Mouse (Mus musculus) lung, postnatal 25 days (tissue): Measurements from ENCODE around the gene Tmbim6.
"Not testable (repeated sequence)": the region's sequence is repeated elsewhere in the genome, so short reads cannot be mapped to it uniquely, and the experiment has no call there.

Experiments
- DNase-seq: peaks from one replicate; pipeline ENCODE4 v3.0.0; 2022; ENCODE audit warnings: low spot score

Gene Tmbim6

GRCm38 (mm10) chr15:99417692-99418271, 25.1 kb downstream of the Tmbim6 start:
- DNase-seq: no peak

GRCm38 (mm10) chr15:99420101-99420500, 27.4 kb downstream of the Tmbim6 start:
- DNase-seq: no peak

GRCm38 (mm10) chr15:99420521-99421014, 27.9 kb downstream of the Tmbim6 start:
- peak; percentile 83 for DNase-seq

- no peak for DNase-seq
Measured at GRCm38 (mm10) chr15:99421152-99421551, 28.5 kb downstream of the Tmbim6 start.

- no peak for DNase-seq
Measured at GRCm38 (mm10) chr15:99421676-99422075, 29.0 kb downstream of the Tmbim6 start.

DNA sequence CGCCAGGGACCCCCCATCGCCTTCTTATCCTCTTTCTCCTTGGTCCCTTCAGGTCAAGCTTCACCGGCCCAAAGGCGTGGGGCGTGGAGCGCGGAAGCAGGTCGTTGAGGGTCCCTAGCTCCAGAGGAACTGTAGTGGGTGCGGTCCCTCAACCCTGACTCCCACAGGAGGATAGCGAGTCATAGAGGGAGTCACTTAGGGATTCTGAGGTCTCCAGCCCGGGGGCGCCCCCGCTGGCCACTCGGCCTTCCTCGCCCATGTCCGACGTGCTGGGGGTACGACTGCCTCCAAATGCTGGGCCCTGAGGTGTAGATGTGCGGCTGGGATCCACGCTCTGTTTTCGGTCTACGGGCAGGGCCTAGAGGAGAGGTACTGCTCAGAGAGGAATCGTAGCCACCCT, 29.9 kb downstream of the Tmbim6 start:
- DNase-seq: no peak

DNA sequence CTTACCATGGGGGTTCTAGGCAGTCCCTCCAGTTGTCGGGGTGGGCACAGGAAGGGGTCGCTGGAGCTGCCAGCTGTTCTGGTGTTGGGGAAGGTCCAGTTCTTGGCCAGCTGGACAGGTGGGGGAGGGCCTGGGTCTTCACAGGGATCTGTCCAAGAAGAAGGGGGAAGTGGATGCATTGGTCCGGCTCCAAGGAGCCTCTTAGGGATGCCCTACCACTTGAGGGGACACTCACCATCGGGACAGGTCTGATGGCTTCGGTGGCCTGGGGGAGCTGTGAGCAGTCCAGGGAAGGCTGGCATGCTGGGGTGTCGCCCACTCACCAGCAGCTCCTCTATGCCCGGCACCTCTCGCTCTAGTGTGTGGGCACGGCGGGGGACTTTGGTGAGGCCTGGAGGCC, 30.4 kb downstream of the Tmbim6 start:
- DNase-seq: no peak

DNA sequence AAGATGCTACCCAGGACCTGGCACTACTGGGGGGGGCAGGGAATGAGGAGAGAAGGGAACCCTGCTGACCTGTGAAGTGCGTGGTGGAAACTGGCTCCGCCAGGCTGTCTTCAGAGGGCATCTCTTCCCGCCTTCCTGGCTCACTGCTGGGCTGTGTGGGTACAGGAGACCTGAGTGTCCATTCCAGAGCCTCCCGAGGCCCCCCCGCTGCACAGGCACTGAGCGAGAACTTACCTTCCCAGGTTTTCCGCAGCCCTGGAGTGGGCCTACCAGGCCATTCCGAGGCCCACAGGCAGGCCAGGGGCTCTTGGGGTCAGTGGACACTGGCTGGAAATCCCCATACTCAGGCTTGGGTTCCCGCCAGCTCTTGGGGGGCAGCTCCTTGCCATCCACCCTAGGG, 31.2 kb downstream of the Tmbim6 start:
- DNase-seq: no peak

DNA sequence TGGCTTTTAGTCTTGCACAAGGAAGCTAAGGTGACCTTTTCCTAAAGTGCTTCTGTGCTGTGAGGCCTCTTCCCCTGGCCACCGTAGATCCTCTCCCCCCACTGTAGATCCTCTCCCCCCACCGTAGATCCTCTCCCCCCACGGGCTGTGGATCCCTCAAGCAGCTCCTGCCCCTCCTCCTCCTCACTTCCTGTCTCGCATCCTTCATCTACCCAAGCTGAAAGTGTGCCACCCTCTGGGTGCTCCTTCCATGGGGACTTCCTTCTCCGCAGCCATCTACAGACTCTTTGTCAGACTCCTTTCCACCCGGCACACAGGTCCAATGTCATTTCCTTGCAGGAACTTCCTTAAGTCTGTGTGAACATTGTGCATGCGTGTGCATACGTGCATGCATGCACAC, 37.7 kb downstream of the Tmbim6 start:
- no peak for DNase-seq

GRCm38 (mm10) chr15:99431063-99431462, 38.4 kb downstream of the Tmbim6 start:
- DNase-seq: no peak

- DNase-seq: no peak
Measured at GRCm38 (mm10) chr15:99431504-99431903, 38.8 kb downstream of the Tmbim6 start.

- DNase-seq: no peak
Measured at GRCm38 (mm10) chr15:99431967-99432366, 39.3 kb downstream of the Tmbim6 start.

DNA sequence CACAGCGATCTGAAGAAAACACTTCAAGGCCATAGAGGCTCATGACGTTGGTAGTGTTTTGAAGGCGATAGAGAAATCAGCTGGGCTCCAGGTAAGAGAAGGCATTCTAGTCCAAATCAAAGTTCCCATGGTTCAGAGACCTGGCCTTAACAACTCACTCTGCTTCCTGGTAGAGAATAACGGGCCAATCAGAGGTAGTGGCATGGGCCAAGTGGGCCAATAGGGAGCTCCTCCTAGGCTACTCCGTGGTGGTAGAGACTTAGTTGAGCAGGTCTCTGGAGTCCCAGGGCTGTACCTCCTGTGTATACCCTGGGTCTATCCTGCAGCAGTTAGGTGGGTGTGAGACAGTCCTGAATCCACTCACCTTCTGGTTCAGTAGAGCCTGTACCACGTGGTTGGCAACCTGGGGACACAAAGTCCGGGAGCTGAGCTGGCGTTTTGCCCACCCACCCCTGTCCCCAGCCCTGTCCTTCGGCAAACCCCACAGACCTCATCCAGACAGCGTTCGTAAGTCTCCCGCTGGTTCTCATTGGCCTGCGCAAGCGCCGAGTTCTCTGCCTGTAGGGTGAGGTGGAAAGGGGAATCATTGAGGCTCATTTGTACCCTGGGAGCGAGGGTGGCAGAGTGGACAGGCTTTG, 40.5 kb downstream of the Tmbim6 start:
- DNase-seq: no peak

- no peak for DNase-seq
Measured at GRCm38 (mm10) chr15:99433913-99434312, 41.2 kb downstream of the Tmbim6 start.

DNA sequence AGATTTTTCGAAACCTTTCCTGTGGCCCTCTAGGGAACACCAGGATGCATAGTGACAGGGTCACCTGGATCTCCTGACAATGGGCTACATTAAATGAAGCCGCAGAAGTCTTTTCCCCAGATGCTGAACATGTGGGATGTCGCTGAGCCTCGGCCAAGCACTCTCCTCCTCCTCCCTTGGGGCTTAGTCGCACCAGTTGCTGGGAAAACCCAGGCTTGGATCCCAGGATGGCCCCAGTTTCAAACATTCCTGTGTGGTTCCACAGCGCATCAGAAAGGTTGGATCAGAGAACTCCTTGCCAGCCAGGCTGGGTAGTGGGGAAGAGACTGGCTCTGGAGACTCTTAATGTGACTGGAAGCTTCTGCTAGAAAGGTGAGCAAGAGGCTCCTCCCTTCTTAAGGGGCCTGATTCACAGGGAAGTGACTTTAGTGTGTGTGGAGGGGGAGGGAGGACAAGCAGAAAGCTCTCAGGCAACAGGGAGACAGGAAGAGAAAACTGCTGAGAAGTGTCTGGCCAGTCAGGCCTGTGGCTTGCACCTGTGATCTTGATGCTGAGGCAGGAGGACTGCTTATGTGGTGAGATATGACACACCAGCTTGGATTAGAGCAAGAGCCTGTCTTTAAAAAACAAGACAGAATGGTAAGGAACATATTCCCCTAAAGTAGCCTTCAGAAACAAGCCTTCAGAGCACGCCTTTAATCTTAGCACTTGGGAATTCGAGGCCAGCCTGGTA, 46.5 kb downstream of the Tmbim6 start:
- no peak for DNase-seq

DNA sequence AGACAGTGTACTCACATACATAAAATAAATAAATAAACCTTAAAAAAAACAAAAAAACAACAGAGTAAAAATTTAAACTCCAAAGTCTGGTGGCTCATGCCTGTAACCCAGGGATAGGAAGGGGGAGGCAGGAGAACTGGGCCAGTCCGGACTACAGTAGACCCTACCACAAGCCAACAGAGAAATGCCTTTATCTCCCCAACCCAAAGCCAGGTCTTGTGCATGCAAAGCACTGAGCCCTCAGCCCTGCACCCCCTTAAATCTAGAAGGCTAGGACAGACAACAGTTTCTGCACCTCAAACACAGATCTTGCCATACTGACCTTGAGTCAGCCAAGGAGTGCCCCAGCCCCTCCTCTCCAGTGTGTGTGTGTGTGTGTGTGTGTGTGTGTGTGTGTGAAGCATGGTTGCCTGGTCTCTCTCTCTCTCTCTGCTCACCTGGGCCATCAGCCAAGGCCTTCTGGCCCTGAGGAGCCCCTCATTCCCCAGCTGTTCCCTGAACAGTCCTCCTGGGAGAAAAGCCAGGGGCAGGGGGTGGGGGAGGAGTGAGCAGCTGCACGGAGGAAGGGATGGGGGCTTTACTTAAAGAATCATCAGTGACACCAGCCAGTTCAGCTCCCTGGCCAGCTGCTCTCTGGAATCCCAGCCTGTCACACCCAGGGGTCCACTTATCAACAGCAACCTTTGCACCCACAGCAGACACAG, 47.6 kb downstream of the Tmbim6 start:
- no peak for DNase-seq

GRCm38 (mm10) chr15:99440816-99441457, 48.3 kb downstream of the Tmbim6 start:
- DNase-seq: no peak

GRCm38 (mm10) chr15:99442358-99442757, 49.7 kb downstream of the Tmbim6 start:
- no peak for DNase-seq

DNA sequence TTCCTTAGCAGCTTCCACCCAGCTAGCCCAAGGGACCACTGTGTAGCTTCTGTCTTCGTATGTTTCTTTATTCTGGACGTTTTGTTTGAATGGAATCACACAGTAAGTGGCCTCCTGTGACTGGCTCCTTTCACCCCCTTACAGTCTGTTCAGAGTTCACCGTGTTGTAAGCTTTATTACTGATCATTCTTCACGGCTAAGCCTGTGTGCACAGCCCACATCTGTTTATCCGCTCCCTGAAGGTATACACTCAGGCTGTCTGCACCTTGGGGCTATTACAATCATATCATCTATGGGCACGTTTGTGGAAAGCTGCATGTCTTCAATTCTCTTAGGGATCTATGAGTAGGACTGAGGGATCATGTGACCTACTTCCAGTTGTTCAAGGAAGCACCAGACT, 52.9 kb downstream of the Tmbim6 start:
- no peak for DNase-seq

- not testable (repeated sequence) for DNase-seq
Measured at GRCm38 (mm10) chr15:99446136-99446535, 53.5 kb downstream of the Tmbim6 start.

GRCm38 (mm10) chr15:99449131-99449750, 56.6 kb downstream of the Tmbim6 start:
- DNase-seq: peak; percentile 37
